Mouse (Mus musculus): ENCODE data around the gene Dhx9. TPM values are rescaled to one million over a fixed set of nuclear protein-coding genes. Genes with fewer than 3 reads are reported as not detected.
"Not testable (repeated sequence)": the region's sequence is repeated elsewhere in the genome, so short reads cannot be mapped to it uniquely, and the experiment has no call there.

Gene Dhx9
- polyA plus RNA-seq, 1 experiment from 2014 or later: 46.3 TPM

DNA sequence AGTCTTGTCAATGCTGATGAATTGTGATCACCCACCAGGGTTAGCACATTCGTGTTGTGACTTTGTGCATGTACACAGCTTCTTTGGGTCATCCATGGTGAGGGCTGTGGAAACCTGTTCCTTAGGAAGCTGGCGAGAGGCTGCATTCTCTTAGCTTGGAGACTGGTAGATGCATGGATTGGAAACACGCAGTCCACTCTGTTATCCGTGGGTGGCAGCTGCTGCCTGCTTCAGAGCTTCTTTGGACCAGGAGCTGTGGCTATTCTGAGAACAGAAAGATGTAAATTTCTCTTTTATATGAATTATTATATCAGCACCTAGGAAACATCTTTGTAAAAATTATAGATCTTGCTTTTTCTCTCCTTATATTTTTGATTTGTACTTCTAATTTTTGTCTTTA lies 46.7 kb downstream of the Dhx9 start:
- no peaks in the 10 kb centered on the region for H3K4me1 ChIP-seq
- no peak overlapping the region for H3K4me3 ChIP-seq
- 92% methylated on average over 4 of the region's 4 CpGs for WGBS
- no peaks in the 10 kb centered on the region for H3K36me3 ChIP-seq
- no peak for ATAC-seq (ENCODE audit: insufficient number of reproducible peaks, insufficient read depth, low FRiP score, low TSS enrichment)
- H3K27me3 ChIP-seq: no peaks in the 10 kb centered on the region
- no peak overlapping the region for H3K9ac ChIP-seq
- H3K9me3 ChIP-seq: no peaks in the 10 kb centered on the region
- no peak overlapping the region for H3K27ac ChIP-seq
- H3K4me2 ChIP-seq (replicated peaks): no peak overlapping the region

DNA sequence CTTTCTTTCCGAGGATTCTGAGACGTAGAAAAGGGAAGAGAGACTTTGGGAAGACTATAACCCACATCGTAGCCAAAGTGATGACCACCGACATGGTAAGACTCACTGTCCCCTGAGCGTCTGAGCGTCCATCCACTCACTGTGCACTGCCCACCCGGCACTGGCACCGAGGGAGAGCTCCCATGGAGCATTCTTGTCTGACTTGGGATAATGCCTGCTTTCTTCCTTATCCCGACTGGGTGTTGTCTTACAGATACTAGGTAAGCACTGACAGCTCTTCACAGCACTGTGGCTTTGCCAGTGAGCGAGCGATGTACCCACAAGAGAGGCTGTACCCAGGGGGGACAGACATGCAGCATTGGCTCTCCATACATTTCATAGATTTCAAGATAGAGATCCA lies 49.9 kb downstream of the Dhx9 start:
- H3K4me3 ChIP-seq: no peak overlapping the region
- no peak for ATAC-seq (ENCODE audit: insufficient number of reproducible peaks, insufficient read depth, low FRiP score, low TSS enrichment)
- H3K4me1 ChIP-seq: no peaks in the 10 kb centered on the region
- H3K4me2 ChIP-seq (replicated peaks): no peak overlapping the region
- H3K9me3 ChIP-seq: no peaks in the 10 kb centered on the region
- 88% methylated on average over 11 of the region's 11 CpGs for WGBS
- H3K9ac ChIP-seq: no peak overlapping the region
- no peaks in the 10 kb centered on the region for H3K27me3 ChIP-seq
- H3K27ac ChIP-seq: no peak overlapping the region
- H3K36me3 ChIP-seq: no peaks in the 10 kb centered on the region

DNA sequence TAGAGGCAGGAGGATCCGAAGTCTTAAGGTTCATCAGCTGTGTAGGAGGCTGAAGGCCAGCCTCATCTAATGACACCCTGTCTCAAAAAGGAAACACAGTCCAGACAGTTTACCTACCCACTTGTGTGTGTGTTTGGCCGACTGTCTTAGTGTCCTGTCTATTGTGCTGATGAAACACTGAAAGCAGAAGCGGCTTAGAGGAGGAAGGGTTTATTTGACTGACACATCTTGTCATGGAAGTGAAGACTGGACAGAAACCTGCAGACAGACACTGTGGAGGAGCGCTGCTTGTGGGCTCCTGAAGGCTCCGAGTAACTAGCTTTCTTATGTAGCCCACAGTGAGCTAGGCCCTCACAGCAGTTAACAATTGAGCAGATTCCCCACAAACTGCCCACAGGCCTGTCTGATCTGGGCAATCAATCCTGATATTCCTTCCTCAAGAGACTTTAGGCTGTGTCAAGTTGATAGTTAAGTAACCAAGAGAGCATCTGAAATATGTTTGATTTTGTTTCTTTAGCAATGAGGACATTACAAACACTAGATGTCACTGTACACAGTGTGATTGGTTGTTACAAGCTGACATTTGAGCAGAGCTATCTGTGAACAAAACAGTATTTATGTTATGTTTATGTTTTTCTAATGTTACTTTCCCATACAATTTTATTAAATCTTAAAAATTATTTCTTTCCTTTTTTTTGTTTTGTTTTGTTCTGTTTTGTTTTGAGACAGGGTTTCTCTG lies 53.4 kb downstream of the Dhx9 start:
- no peak overlapping the region for H3K4me3 ChIP-seq
- H3K4me2 ChIP-seq (replicated peaks): no peak overlapping the region
- no peaks in the 10 kb centered on the region for H3K9me3 ChIP-seq
- no peak overlapping the region for H3K9ac ChIP-seq
- no peak overlapping the region for H3K27ac ChIP-seq
- H3K36me3 ChIP-seq: no peaks in the 10 kb centered on the region
- WGBS: 86% methylated on average over 5 of the region's 5 CpGs
- no peaks in the 10 kb centered on the region for H3K27me3 ChIP-seq
- no peaks in the 10 kb centered on the region for H3K4me1 ChIP-seq
- no peak for ATAC-seq (ENCODE audit: insufficient number of reproducible peaks, insufficient read depth, low FRiP score, low TSS enrichment)

DNA sequence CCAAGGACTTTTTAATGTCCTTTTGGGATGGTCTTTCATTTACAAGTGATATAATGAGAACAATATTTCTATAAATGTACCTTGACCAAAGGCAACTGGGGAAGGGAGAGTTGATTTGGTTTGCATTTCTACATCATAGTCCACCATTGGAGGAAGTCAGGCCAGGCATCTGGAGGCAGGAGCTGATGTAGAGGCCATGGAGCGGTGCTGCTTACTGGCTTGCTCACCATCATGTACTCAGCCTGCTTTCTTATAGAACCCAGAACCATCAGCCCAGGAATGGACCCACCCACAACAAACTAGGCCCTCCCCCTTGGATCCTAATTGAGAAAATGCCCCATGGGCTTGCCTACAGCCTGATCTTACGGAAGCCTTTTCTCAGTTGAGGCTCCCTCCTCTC lies 55.1 kb downstream of the Dhx9 start:
- Histone ChIP-seq H3K27ac (no peak overlapping the region), H3K4me1 (no peaks in the 10 kb centered on the region), H3K4me2 (replicated peaks) (no peak overlapping the region), H3K9me3 (no peaks in the 10 kb centered on the region), H3K27me3 (no peaks in the 10 kb centered on the region), H3K36me3 (no peaks in the 10 kb centered on the region), H3K9ac (no peak overlapping the region), H3K4me3 (no peak overlapping the region)
- no peak for ATAC-seq (ENCODE audit: insufficient number of reproducible peaks, insufficient read depth, low FRiP score, low TSS enrichment)
- 81% methylated on average over 2 of the region's 2 CpGs for WGBS

DNA sequence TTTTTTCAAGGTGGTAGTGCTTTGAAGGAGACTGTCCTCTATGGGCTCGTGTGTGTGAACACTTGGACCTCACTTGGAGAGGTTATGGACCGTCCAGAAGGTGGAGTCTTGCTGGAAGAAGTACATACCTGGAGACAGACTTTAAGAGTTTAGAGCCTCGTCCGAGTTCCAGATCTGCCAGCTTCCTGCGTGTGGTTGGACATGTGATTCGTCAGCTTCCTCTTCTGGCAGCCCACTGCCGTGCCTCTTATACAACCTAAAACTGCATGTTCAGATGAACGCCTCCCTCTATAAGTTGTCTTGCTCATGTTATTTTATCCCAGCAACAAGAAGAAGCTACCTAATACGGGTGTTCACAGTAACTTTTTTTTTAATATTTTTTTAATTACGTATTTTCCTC lies 55.8 kb downstream of the Dhx9 start:
- Histone ChIP-seq H3K4me1 (no peaks in the 10 kb centered on the region), H3K9me3 (no peaks in the 10 kb centered on the region), H3K9ac (no peak overlapping the region), H3K4me3 (no peak overlapping the region), H3K27ac (no peak overlapping the region), H3K27me3 (no peaks in the 10 kb centered on the region; the same call in 1 of the 2 replicates), H3K4me2 (replicated peaks) (no peak overlapping the region), H3K36me3 (no peaks in the 10 kb centered on the region)
- 79% methylated on average over 10 of the region's 10 CpGs for WGBS
- ATAC-seq (ENCODE audit: insufficient number of reproducible peaks, insufficient read depth, low FRiP score, low TSS enrichment): no peak

DNA sequence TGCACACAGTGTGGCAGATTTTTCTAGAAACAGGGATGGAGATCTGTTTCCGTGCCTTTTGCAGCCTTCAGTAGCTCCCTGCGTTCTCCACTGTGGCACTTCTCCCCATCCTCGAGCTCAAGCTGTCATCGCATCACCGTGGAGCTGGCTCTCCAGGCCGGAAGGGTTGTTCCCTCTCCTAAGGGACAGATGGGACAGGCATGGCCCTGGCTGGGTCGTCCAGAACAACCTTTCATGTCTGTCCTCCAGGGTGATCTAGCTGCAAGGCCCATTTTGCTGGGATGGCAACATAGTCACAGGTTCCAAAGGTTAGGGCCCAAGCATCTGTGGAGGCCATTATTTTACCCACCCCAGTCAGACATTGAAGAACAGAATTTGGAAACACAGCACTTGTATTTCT lies 56.3 kb downstream of the Dhx9 start:
- Histone ChIP-seq H3K9ac (no peak overlapping the region), H3K27ac (no peak overlapping the region), H3K4me3 (no peak overlapping the region), H3K27me3 (peaks cover under 1% of the 10 kb centered on the region), H3K9me3 (no peaks in the 10 kb centered on the region), H3K36me3 (no peaks in the 10 kb centered on the region), H3K4me1 (no peaks in the 10 kb centered on the region), H3K4me2 (replicated peaks) (no peak overlapping the region)
- WGBS: 72% methylated on average over 7 of the region's 7 CpGs
- no peak for ATAC-seq (ENCODE audit: insufficient number of reproducible peaks, insufficient read depth, low FRiP score, low TSS enrichment)

DNA sequence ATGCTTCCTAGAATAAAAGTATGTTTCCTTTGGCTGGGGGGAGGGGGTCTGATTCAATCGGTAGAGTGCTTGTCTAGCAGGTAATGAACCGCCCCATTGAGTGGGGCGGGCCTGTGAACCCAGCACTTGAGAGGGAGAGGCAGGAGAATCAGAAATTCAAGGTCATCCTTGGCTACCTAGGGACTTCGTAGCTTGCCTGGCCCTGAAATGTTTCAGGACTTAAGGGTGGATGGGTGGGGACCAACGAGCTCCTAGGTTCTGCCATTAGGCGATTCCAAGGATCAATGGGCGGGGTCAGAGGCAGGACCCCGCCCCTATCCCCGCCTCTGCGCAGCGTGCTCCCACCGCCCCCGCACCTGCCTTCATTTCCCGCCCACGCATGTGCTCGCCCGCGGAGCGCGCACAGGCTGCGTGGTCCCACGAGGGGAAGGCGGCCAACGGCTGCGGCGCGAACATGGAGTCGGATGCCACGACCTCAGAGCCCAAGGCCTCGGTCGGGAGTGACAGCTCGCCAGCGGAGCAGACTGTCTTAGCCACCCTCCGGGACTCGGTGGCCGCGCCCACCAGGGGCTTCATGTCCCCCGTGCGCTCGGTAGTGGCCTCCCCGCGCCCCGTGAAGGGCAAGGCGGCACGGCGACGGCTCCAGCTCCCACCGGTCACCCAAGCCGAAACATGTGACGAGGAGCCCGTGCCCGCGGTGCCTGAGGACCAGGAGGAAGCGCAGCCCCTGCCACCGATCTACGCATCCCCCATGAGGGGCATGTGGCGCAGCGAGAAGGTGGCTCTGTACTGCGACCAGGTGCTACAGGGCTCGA lies 62.5 kb downstream of the Dhx9 start, which contains the start of gene Shcbp1l:
Gene Shcbp1l, plus strand, starts transcription at position 393 of the 815 bp plus-strand sequence.
- H3K27ac ChIP-seq: no peak within 1 kb of the TSS

DNA sequence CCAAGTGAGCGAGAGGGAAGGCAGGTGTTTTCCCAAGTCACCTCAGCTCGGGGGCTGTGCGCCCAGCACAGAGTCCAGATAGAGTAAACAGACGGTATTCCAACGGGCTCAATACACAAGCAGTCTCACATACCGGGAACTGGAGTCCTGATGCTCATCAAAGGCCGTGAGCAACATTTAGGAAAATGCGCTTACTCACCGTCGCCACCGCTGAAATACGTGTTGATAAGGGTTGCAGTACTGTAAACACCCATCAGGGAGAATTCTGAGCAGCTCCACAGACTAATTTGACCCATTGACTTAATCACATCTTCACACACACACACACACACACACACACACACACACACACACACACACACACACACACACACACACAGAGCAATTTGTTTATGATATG lies 63.2 kb downstream of the Dhx9 start:
- WGBS: 31% methylated on average over 12 of the region's 12 CpGs
- H3K9ac ChIP-seq: peak overlapping the region; percentile 53; the same call in 1 of the 2 replicates
- H3K27me3 ChIP-seq: peaks cover 16% of the 10 kb centered on the region
- H3K9me3 ChIP-seq: no peaks in the 10 kb centered on the region
- H3K27ac ChIP-seq: no peak overlapping the region
- ATAC-seq (ENCODE audit: insufficient number of reproducible peaks, insufficient read depth, low FRiP score, low TSS enrichment): no peak
- 0 out of 2 replicates have a peak, but pooled peaks cover 9% of the 10 kb centered on the region for H3K4me1 ChIP-seq
- peak overlapping the region; percentile 98 for H3K4me2 ChIP-seq (replicated peaks)
- peak overlapping the region; percentile 54 for H3K4me3 ChIP-seq
- no peaks in the 10 kb centered on the region for H3K36me3 ChIP-seq

More for the DNA sequence above, 62.5 kb downstream of the Dhx9 start, which contains the start of gene Shcbp1l:
- Histone ChIP-seq H3K4me2 (replicated peaks) (peak within 1 kb of the TSS; percentile 98), H3K27me3 (peaks cover 16% of the 10 kb centered on the region), H3K36me3 (no peaks in the 10 kb centered on the region), H3K4me1 (0 out of 2 replicates have a peak, but pooled peaks cover 9% of the 10 kb centered on the region), H3K4me3 (peak within 1 kb of the TSS; percentile 54), H3K9me3 (no peaks in the 10 kb centered on the region), H3K9ac (peak within 1 kb of the TSS; percentile 53)
- 2% methylated on average over 60 of the region's 60 CpGs for WGBS
- peak; percentile 81; the same call in 1 of the 2 replicates for ATAC-seq (ENCODE audit: insufficient number of reproducible peaks, insufficient read depth, low FRiP score, low TSS enrichment)

DNA sequence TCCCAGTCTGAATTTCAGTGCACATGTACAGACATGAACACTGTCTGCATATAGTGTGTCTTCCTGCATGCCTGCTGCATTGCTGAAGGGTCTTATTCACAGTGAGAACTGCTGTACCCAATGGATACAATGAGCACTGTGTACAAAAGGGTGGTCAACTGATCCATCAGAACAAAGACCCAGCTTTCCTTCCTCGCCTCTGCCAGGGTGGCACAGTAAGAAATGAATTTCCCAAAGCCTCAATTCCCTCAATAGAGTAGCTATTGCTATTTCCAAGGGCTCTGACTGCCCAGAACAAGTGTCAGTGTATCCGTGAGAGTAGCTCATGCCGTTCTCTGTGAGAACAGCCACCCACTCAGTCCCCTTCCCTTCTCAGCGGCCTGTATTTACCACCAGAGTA lies 69.7 kb downstream of the Dhx9 start:
- not testable (repeated sequence) for H3K4me2 ChIP-seq (replicated peaks); H3K4me1 ChIP-seq; H3K27me3 ChIP-seq; H3K9me3 ChIP-seq; H3K4me3 ChIP-seq; H3K9ac ChIP-seq; ATAC-seq (ENCODE audit: insufficient number of reproducible peaks, insufficient read depth, low FRiP score, low TSS enrichment); H3K36me3 ChIP-seq; H3K27ac ChIP-seq
- 69% methylated on average over 4 of the region's 4 CpGs for WGBS

DNA sequence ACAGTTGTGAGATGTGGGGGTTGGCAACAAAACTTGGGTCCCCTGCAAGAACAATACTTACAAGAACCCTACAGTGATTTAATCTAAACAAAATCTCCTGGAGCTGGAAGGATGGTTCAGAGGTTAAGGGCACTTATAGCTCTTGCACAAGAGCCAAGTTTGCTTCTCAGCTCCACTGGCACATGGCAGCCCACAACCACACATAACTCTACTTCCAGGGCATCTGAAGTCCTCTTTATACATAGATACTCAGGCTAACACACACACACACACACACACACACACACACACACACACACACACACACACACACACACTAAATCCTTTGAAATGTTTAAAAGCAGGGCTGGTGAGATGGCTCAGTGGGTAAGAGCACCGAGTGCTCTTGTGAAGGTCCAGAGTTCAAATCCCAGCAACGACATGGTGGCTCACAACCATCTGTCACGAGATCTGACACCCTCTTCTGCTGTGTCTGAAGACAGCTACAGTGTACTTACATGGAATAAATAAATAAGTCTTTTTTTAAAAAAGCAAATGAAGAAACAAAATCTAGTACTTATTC lies 71.1 kb downstream of the Dhx9 start:
- WGBS: 80% methylated on average over 3 of the region's 3 CpGs
- ATAC-seq (ENCODE audit: insufficient number of reproducible peaks, insufficient read depth, low FRiP score, low TSS enrichment); H3K4me1 ChIP-seq; H3K36me3 ChIP-seq; H3K4me3 ChIP-seq; H3K9me3 ChIP-seq; H3K4me2 ChIP-seq (replicated peaks); H3K27ac ChIP-seq; H3K9ac ChIP-seq; H3K27me3 ChIP-seq: not testable (repeated sequence)

DNA sequence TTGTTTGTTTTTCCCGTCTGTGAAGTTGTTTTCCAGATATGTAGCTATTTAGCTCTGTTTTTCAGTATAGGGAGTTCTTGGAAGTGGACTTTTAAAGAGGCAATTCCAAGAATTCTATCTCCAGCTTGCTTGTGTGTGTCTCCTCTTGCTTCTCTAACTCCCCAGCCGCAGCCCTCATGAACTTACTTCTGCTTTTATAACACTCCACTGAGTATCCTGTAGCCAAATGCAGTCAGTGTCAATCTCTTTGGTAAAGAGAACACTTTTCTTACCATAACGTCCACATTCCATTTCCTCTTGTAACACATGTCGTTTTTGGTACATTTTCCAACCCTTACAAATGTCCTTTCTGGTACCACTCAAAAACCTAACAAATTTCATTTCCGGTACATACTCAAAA lies 71.7 kb downstream of the Dhx9 start:
- not testable (repeated sequence) for H3K9me3 ChIP-seq; H3K27me3 ChIP-seq; H3K27ac ChIP-seq; ATAC-seq (ENCODE audit: insufficient number of reproducible peaks, insufficient read depth, low FRiP score, low TSS enrichment); H3K4me1 ChIP-seq; H3K4me2 ChIP-seq (replicated peaks); H3K9ac ChIP-seq; H3K4me3 ChIP-seq; H3K36me3 ChIP-seq
- WGBS: 65% methylated on average over 2 of the region's 5 CpGs

DNA sequence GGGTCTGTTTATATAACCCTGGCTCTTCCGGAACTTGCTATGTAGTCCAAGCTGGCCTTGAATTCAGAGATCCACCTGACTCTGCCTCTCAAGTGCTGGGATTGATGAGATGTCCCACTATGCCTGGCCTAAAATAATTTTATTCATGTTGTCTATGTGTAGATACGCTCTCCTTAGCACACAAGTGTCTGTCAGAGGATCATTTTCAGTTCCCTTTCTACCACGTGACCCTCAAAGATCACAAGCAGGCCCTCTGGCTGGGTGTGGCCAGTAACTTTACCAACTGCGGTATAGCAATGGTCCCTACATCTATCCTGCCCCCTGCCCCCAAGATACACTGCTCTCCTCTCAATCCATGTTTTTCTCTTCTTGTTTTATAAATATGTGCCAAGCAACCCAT lies 72.5 kb downstream of the Dhx9 start:
- H3K4me3 ChIP-seq: no peak overlapping the region
- no peak overlapping the region for H3K9ac ChIP-seq
- ATAC-seq (ENCODE audit: insufficient number of reproducible peaks, insufficient read depth, low FRiP score, low TSS enrichment): no peak
- H3K9me3 ChIP-seq: no peaks in the 10 kb centered on the region
- H3K27me3 ChIP-seq: no peaks in the 10 kb centered on the region
- H3K36me3 ChIP-seq: no peaks in the 10 kb centered on the region
- no peaks in the 10 kb centered on the region for H3K4me1 ChIP-seq
- H3K27ac ChIP-seq: no peak overlapping the region
- 82% methylated on average over 4 of the region's 4 CpGs for WGBS
- no peak overlapping the region for H3K4me2 ChIP-seq (replicated peaks)

Data from embryonic facial prominence, embryonic 12.5 days (tissue).